Mouse (Mus musculus): Measurements from ENCODE around the gene Isoc2a.

GRCm38 (mm10) chr7:4849372-4849771 lies 27.6 kb upstream of the Isoc2a start:
- TF ChIP-seq CTCF (IDR thresholded peaks at IDR 0.05; ENCODE audit: control insufficient read depth, insufficient read depth, insufficient replicate concordance, low read depth, low read length) = no peak
- TF ChIP-seq POLR2A (IDR thresholded peaks at IDR 0.05; ENCODE audit: control insufficient read depth, low read depth, low read length) = no peak

All from testis, adult 2 months (tissue).